Mouse (Mus musculus): Measurements from ENCODE around the gene Adgrd1. TPM values are rescaled to one million over a fixed set of nuclear protein-coding genes. Genes with fewer than 3 reads are reported as not detected.

Gene Adgrd1
- 0.98 TPM for polyA plus RNA-seq (2014; fragmentation: Illumina TruSeq; extraction: RNeasy Lipid Tissue Mini Kit (QIAGEN cat#74804); ENCODE audit: low read depth, low replicate concordance)

DNA sequence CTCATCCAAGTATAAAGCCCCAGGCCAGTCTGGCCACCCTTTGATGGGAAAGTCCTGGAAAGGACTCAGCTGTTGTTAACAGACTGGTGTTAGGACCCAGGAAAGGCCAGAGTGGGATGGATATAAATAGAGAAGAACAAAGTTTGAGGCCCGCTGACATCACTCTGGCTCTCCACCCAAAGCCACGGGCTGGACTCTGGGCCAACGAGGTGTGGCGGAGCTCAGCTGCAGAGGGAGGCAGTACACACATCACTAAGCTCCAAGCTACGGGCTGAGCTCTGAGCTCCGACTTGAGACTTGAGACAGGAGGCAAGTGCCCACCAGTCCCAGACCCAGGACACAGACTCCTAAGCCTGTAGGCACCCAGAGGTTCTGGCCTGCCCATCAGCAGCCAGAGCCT is at the start of gene Adgrd1:
Gene Adgrd1, plus strand, starts transcription at position 240 of the 400 bp plus-strand sequence.

Other genes starting within 250 kb of the Adgrd1 start
- gene Rimbp2, start 143.3 kb upstream of the Adgrd1 start, polyA plus RNA-seq (2014; fragmentation: Illumina TruSeq; extraction: RNeasy Lipid Tissue Mini Kit (QIAGEN cat#74804); ENCODE audit: low read depth, low replicate concordance) = 1.5 TPM
- gene Stx2, start 88.2 kb upstream of the Adgrd1 start, polyA plus RNA-seq (2014; fragmentation: Illumina TruSeq; extraction: RNeasy Lipid Tissue Mini Kit (QIAGEN cat#74804); ENCODE audit: low read depth, low replicate concordance) = 15.4 TPM
- 107 TPM for gene Ran, start 76.7 kb upstream of the Adgrd1 start, polyA plus RNA-seq (2014; fragmentation: Illumina TruSeq; extraction: RNeasy Lipid Tissue Mini Kit (QIAGEN cat#74804); ENCODE audit: low read depth, low replicate concordance)

Data from sigmoid colon, adult 10 weeks (tissue).